Comparison of ENCODE assay signal across 1 mouse cellular context in genomic region chr7:110823593-110823992, GRCm38 (mm10).
TF ChIP-seq lines count a peak whose summit lies in the region.

No protein-coding gene starts in this region.

TF ChIP-seq in MEL, 35 proteins besides CTCF, POLR2A, EP300 and RAD21 (continued from another document):
- no peak for TF ChIP-seq MYC (IDR thresholded peaks at IDR 0.05; ENCODE audit: low read depth, low read length)
- TF ChIP-seq USF2 (IDR thresholded peaks at IDR 0.05; ENCODE audit: borderline replicate concordance in 1 of 2, insufficient read depth in 1 of 2, low read depth in 1 of 2, low read length in 2 of 2) = no peak
- peak; percentile 54 for TF ChIP-seq GATA1 (IDR thresholded peaks at IDR 0.05; ENCODE audit: low read depth, low read length)
- peak; percentile 55 for TF ChIP-seq TAL1 (IDR thresholded peaks at IDR 0.05; ENCODE audit: low read length)
TF ChIP-seq in MEL: peak in this region for 8.
